Mouse (Mus musculus): ENCODE data around the gene Smad3. TPM values are rescaled to one million over a fixed set of nuclear protein-coding genes. Genes with fewer than 3 reads are reported as not detected.

Smad3 gene
- polyA plus RNA-seq, 1 experiment = 6.3 TPM

DNA sequence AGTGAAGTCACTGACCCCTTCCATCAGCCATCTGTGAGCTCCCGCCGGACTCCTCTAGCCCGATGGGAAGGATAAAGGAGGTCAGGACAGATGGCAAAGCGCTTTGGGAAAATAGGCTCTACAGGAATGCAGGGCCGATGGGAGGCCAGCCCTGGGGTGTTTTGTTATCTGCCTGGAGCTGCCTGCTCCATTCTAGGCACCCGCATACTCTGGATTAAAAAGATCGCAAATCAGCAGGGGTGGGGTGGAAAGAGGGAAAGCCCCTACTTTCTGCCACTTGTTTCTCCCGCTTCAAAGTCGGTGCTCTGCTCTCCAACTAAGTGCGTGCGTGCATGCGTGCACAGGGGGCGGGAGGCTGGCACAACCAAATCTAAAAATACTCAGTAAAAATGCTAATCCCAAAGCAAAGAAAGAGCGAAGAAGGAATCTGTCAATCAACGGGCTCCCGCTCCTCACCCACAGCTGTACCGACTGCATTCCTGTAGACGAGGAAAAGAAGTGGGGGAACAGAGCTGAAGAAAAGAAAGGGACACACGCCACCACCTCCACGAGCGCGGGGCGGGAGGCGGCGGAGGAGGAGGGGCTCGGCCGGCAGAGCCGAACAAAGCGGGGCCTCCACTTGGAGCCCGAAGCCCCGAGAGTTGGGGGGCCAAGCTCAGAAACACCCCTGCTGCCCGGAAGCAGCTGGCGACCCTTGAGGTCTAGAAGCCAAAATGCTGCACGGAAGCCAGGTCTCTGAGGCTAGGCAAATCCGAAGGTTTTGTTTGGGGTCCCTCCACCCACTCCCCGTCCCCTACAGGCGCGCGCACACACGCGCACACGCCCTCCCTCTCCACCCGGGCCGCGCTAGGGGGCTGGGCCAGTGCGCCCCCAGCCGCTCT is 973 bp downstream of the Smad3 start:
- peaks cover 10% of the 10 kb centered on the region for H3K4me1 ChIP-seq (ENCODE audit: control insufficient read depth, insufficient read depth, insufficient read length, low read length)
- H3K27ac ChIP-seq (replicated peaks; ENCODE audit: low read depth, low read length) = peak overlapping the region; percentile 54
- peak overlapping the region; percentile 87 for H3K4me3 ChIP-seq (ENCODE audit: insufficient read depth, low read depth, low read length)

DNA sequence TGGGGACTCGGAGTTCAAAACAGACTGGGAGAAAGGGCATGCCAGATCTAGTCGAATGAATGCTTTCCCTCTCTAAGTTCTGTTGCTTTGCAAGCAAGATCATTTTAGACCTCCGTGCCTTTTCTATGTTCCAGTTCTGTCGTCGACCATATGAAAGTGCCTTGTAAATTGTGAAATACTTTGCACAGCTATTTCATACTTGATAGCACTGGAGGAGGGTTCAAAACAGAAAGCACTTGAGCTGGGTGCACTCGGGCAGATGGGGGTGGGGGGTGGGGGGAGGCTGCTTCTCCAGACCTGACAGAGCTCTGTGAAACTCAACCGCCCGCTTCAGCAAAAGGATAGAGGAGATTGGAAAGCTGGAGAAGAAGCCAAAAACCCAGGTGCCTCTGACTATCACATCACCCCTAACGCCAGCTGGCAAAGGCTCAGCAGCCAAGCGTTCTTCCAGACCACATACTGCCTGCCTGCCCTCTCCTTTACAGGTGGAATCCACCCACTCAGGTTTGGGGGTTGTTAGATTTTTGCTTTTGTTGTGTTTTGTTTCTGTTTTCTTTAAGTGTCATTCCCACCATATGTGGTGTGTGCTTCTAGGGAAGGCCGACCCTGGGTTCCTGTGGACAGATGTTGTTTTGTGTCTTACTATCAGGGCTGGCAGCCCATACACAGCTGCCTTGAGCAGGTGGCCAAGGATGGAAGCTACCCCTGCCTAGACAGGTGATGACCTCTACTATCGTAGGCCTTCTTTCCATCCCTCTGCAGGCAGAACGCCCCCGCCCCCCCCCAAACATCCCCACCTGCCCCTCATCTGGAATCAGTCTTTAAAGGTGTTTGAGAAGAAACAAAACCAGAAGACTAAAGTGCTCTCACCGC is 1.9 kb downstream of the Smad3 start:
- Histone ChIP-seq H3K27ac (replicated peaks; ENCODE audit: low read depth, low read length) (0 out of 2 replicates have a peak overlapping the region, but pooled peaks have one; percentile 5), H3K4me1 (ENCODE audit: control insufficient read depth, insufficient read depth, insufficient read length, low read length) (peaks cover 10% of the 10 kb centered on the region)

DNA sequence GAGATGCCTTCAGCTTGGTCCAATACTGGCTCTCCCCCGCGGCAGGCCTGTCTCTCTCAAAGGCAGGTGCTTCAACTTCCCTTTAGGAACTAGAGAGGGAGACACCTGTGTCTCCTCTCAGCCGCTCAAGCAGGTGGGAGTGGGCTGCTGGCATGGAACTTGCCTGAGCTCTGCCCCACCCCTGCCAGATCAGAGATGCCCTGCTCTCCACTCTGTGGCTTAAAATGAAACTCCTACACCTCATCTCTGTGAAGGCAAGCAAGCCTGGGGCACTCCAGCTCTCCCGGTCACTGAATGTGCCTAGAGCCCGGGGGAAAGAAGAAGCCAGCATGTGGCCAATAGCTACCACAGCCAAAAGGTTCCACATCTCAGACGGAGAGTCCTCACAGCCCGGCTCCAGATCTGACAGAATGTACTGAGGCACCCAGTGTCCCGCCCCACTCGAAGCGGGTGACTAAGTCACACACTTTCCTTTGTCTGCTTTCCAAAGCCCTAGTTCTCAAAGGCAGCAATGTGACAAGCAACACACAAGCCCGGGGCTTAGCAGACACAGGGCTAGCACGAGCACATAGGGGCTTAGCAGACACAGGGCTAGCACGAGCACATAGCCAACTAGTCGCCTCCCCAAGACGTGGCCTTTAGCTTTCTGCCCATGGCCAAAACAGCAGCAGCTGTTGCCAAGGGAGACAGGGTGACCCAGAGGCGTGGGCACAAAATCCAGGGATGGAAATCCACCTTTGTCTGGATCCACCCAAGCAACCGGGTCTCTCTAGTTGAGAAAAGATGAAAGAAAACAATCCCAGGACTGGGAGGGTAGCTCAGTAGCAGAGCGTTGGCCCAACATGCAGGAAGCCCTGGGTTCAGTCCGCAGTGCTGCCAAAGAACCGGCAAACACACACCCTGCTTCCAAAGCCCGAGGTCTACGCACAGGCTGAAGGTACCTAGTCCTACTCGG is 3.0 kb downstream of the Smad3 start:
- H3K4me3 ChIP-seq (ENCODE audit: insufficient read depth, low read depth, low read length) = peak overlapping the region; percentile 87
- H3K27ac ChIP-seq (replicated peaks; ENCODE audit: low read depth, low read length) = 0 out of 2 replicates have a peak overlapping the region, but pooled peaks have one; percentile 5
- H3K4me1 ChIP-seq (ENCODE audit: control insufficient read depth, insufficient read depth, insufficient read length, low read length) = peaks cover 10% of the 10 kb centered on the region

More for the DNA sequence above, 1.9 kb downstream of the Smad3 start:
- H3K4me3 ChIP-seq (ENCODE audit: insufficient read depth, low read depth, low read length) = peak overlapping the region; percentile 87

DNA sequence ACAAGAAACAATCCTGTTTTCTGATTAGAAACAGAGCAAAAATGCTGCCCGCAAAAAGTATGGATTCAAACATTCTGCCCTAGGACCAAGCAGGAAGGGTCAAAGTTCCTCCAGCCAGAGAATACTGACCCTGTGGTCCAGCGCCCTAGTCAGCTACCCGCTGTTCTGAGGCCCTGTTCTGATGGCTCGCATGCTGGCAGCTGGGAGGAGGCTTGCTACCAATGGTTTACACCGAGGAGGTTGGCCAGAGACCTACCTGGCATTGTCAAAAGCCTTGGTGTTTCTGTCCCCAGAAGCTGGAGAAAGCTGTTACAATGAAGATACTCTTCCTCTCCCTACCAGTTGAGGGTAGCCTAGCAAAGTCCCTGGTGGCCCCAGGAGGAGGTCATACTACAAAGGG is 3.8 kb downstream of the Smad3 start:
- Histone ChIP-seq H3K27ac (replicated peaks; ENCODE audit: low read depth, low read length) (no peak overlapping the region), H3K4me1 (ENCODE audit: control insufficient read depth, insufficient read depth, insufficient read length, low read length) (peaks cover 17% of the 10 kb centered on the region), H3K4me3 (ENCODE audit: insufficient read depth, low read depth, low read length) (no peak overlapping the region; the same call in 1 of the 2 replicates)

DNA sequence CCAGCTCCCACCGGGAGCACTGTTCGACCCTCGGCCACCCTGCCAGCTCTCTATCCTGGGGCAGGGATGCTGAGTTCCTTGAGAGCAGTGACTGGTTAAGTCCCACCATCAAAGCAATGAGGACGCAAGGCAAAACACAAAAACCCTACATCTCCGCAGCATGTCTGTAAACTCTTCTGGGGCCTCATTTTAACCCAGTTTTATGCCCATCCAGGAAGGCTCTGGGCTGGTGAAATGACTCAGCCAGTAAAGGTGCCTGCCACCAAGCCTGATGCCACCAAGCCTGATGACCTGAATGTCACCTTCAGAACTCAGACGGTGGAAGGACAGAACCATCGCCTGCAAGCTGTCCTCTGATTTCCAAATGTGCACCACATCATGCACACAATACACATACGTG is 4.4 kb downstream of the Smad3 start:
- Histone ChIP-seq H3K27ac (replicated peaks; ENCODE audit: low read depth, low read length) (no peak overlapping the region), H3K4me3 (ENCODE audit: insufficient read depth, low read depth, low read length) (no peak overlapping the region), H3K4me1 (ENCODE audit: control insufficient read depth, insufficient read depth, insufficient read length, low read length) (peaks cover 17% of the 10 kb centered on the region)

DNA sequence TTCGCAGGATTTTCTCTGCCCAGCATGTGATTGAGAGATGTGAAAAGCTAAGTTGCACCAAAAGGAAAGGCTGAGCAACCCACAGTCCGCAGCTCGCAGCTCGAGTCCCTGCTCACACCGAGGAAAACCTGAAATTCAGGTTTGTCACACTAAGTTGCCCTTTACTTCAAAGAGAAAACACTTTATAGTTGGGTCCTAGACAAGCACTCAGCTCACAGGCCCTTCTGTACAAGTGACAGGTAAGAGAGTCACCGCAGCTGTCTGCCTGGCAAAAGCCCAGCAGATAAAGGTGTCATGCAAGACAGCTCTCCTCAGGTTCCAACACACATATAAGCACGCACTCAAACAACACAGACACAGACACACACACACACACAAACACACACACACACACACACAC is 5.2 kb downstream of the Smad3 start:
- Histone ChIP-seq H3K4me3 (ENCODE audit: insufficient read depth, low read depth, low read length) (no peak overlapping the region), H3K27ac (replicated peaks; ENCODE audit: low read depth, low read length) (no peak overlapping the region), H3K4me1 (ENCODE audit: control insufficient read depth, insufficient read depth, insufficient read length, low read length) (peaks cover 25% of the 10 kb centered on the region)

DNA sequence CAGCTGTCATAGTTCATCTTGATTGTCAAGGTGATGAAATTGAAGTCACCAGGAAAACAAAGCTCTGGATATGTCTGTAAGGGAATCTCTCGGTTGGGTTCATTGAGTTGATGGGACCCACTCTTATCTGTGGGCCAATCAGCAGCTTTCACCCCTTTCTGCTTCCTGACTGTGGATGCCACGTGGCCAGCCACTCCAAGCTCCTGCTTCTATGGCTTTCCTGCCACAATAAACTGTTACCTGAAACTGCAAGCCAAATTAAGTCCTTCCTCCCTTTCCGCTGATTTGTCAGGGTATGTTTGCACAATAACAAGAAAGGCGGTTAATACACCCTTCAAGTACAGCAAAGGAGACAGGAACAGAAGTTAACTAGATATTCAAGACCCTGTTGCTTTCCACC is 6.5 kb downstream of the Smad3 start:
- no peak overlapping the region for H3K4me3 ChIP-seq (ENCODE audit: insufficient read depth, low read depth, low read length)
- H3K27ac ChIP-seq (replicated peaks; ENCODE audit: low read depth, low read length) = no peak overlapping the region
- peaks cover 34% of the 10 kb centered on the region for H3K4me1 ChIP-seq (ENCODE audit: control insufficient read depth, insufficient read depth, insufficient read length, low read length)

DNA sequence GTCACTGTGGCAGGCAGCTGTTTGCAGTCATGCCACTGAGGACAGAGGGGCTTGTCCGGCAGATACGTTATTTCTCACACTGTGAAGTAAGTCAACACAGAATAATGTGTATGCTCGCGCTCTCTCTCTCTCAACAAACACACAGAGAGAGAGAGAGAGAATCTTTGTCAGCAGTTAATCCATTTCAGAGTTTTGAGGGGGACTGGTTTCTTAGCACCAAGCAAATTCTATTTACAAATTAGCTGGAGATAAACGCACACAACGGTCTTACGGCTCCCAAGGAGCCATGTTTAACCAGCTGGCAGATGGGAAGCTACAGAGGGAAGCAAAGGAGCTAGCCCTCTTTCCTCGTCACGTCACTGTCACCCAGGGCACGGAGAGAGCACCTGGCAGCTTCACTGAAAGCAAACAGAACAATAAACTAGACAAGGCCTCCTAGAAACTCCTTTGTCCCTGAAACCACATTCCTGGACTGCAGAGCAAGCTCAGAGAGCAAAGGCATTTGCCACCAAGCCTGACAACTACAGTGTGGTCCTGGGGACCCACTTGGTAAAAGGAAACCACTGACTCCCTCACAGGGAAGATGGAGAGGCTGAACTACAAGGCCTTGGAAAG is 7.3 kb downstream of the Smad3 start:
- Histone ChIP-seq H3K4me3 (ENCODE audit: insufficient read depth, low read depth, low read length) (no peak overlapping the region), H3K4me1 (ENCODE audit: control insufficient read depth, insufficient read depth, insufficient read length, low read length) (peaks cover 34% of the 10 kb centered on the region), H3K27ac (replicated peaks; ENCODE audit: low read depth, low read length) (no peak overlapping the region)

DNA sequence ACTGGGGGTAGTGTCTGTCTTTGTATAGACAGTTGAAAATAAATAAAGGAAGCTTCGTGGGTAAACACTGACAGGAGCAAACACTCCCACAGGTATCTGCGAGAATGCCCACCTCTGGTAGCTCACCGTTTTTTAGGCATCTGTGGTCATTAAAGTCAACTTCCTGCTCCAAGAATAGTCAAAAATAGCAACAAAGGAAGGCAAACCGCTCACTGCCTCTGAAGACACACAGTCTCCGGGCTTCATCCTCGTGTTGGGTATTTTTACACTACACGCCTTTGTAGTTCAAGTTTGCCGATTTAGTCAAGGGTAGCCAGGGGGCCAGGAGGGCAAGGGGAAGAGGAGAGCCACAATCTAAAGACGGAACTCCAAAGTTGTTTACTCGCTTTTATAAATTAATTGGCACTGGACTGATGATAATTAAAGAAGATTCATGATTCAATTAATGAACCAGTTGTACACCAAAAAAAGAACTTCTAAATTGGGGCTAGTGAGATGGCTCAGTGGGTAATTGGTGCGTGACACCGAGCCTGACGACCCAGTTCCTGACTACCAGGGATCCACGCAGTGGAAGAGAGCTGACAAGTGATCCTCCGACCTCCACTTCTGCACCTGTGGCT is 8.4 kb downstream of the Smad3 start:
- H3K27ac ChIP-seq (replicated peaks; ENCODE audit: low read depth, low read length) = no peak overlapping the region
- H3K4me1 ChIP-seq (ENCODE audit: control insufficient read depth, insufficient read depth, insufficient read length, low read length) = peaks cover 29% of the 10 kb centered on the region
- H3K4me3 ChIP-seq (ENCODE audit: insufficient read depth, low read depth, low read length) = no peak overlapping the region

DNA sequence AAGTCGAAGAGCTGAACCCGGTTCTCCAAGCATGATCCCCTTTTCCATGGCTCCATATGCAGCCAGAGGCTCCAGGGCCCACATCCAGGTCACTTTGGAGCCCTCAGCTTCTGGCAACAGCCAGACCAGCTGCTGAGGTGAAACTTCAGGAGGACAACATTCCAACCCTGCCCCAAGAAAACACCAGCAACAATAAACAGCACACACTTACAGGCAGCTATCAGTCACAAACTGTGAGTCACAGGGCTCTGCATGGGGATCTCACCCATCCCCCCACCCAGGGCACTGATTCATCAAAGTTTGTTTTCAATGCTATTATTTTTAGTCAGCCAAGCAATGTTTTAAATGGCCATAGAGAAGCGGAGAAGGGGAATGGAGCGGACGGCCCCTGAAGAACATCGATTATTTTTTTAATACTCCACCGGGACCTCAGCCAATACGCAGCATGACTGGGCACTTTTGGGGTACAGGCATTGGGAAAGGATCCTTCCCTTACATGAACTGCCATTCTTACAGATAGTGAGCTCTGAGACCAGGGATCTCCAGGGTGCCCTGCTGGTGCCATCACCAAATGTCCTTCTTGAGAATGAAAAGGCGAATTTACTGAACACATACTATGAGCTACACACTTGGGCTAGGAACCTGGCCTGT is 10.0 kb downstream of the Smad3 start:
- Histone ChIP-seq H3K4me3 (ENCODE audit: insufficient read depth, low read depth, low read length) (no peak overlapping the region), H3K27ac (replicated peaks; ENCODE audit: low read depth, low read length) (no peak overlapping the region), H3K4me1 (ENCODE audit: control insufficient read depth, insufficient read depth, insufficient read length, low read length) (peaks cover 33% of the 10 kb centered on the region)

DNA sequence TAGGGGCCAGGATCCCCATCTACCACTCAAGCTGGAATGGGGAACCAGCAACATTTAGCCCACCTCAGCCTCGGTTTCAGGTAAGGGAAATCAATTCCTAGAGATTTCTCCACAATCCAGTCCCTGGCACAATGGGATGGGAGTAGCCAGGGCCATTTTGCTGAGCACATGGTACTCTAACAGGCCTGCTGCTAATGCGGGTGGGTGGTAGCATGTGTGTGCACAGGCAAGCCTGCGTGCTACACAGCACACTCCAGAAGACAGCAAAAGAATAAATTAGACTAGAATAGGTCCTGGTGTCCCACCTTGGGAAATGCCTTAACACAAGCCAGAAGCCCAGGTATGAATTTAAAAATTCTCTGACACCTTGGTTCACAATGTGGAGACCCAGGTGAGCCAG is 10.8 kb downstream of the Smad3 start:
- Histone ChIP-seq H3K4me1 (ENCODE audit: control insufficient read depth, insufficient read depth, insufficient read length, low read length) (peaks cover 41% of the 10 kb centered on the region), H3K4me3 (ENCODE audit: insufficient read depth, low read depth, low read length) (no peak overlapping the region), H3K27ac (replicated peaks; ENCODE audit: low read depth, low read length) (no peak overlapping the region)

DNA sequence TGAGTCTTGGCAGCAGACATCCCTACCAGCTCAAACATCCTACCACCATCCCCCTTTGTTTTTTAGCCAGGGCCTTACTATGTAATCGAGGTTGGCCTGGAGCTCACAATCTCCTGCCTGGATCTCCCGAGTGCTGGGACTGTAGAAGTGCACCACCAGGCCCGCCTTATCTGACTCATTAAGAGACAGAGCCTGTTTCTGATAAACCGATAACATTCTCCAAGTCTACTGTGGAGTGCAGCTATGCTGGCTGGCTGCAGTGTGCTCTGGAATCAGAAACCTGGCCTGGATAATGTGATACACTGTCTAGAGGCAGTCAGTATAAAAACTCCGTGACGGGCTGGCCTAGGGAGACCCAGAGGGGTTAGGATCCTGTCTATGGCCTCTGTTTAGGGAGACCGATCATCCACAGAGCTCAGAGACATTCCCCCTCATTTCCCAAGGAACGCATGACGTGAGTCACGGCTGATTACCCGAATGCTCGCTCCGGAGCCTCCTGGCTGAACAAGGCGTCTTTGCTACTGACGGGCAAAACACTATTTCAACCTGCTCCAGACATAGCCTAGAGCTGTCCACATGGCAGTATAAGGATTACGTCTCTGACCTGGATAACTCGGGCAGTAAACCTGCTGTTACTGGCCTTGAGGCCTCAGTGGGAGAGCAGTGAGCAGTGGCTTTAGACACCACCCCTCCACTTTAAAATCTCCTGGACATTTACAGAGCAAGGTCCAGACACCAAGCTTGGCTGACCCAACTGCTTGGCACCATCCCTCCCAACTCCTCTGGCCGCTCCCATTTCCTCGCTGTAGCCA is 11.8 kb downstream of the Smad3 start:
- Histone ChIP-seq H3K27ac (replicated peaks; ENCODE audit: low read depth, low read length) (peak overlapping the region; percentile 12; the same call in 1 of the 2 replicates), H3K4me3 (ENCODE audit: insufficient read depth, low read depth, low read length) (no peak overlapping the region), H3K4me1 (ENCODE audit: control insufficient read depth, insufficient read depth, insufficient read length, low read length) (peaks cover 47% of the 10 kb centered on the region)

DNA sequence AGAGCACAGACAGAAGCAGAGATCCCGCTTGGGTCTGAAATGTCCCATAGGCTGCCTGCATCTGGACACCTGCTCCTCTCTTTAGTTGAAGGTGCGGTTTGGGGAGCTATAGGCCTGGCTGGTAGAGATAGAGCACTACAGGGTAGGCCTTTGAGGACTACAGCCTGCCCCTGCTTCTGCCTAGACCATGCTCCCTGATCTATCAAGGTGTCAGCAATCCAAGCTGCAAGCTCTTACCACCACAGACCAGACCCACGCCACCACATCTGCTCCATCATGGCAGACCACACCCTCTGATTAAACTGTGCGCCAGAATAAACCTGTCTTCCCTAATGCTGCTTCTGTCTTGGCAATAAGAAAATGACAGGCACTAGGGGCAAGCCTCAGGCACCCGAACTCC is 13.2 kb downstream of the Smad3 start:
- Histone ChIP-seq H3K27ac (replicated peaks; ENCODE audit: low read depth, low read length) (no peak overlapping the region), H3K4me1 (ENCODE audit: control insufficient read depth, insufficient read depth, insufficient read length, low read length) (peaks cover 50% of the 10 kb centered on the region), H3K4me3 (ENCODE audit: insufficient read depth, low read depth, low read length) (no peak overlapping the region)

All from brown adipose tissue, adult 24 weeks (tissue).